Mouse (Mus musculus): ENCODE results near the gene Myo16. TPM values are rescaled to one million over a fixed set of nuclear protein-coding genes. Genes with fewer than 3 reads are reported as not detected.

The Myo16 gene
- polyA plus RNA-seq, 1 experiment from 2014 or later: 1.5 TPM

GRCm38 (mm10) chr8:10230746-10231369 lies 77.1 kb downstream of the Myo16 start:
- no peak overlapping the region for H3K27ac ChIP-seq (replicated peaks)
- H3K27me3 ChIP-seq (ENCODE audit: control insufficient read depth, insufficient read depth, low read length): no peaks in the 10 kb centered on the region
- H3K36me3 ChIP-seq (ENCODE audit: control insufficient read depth, insufficient read depth, low read length): no peaks in the 10 kb centered on the region
- ATAC-seq (ENCODE audit: low FRiP score, low TSS enrichment) (peak; percentile 18; the same call in 1 of the 2 replicates), DNase-seq (ENCODE audit: low spot score) (peak; percentile 48)
- H3K9ac ChIP-seq (ENCODE audit: low read length): no peak overlapping the region
- no peak for TF ChIP-seq EP300 (optimal IDR thresholded peaks at IDR 0.05)
- TF ChIP-seq CTCF (IDR thresholded peaks at IDR 0.05; ENCODE audit: low read depth): peak; percentile 82
- 58% methylated on average over 8 of the region's 8 CpGs for WGBS
- H3K4me1 ChIP-seq (replicated peaks; ENCODE audit: control insufficient read depth, insufficient read depth): no peaks in the 10 kb centered on the region
- H3K9me3 ChIP-seq (ENCODE audit: control insufficient read depth, low read length): no peaks in the 10 kb centered on the region
- no peak overlapping the region for H3K4me3 ChIP-seq (ENCODE audit: low read depth, low read length)
- no peak overlapping the region for H3K4me2 ChIP-seq (replicated peaks; ENCODE audit: low read depth)

- H3K4me1 ChIP-seq (replicated peaks; ENCODE audit: control insufficient read depth, insufficient read depth): no peaks in the 10 kb centered on the region
- no peaks in the 10 kb centered on the region for H3K36me3 ChIP-seq (ENCODE audit: control insufficient read depth, insufficient read depth, low read length)
- no peaks in the 10 kb centered on the region for H3K27me3 ChIP-seq (ENCODE audit: control insufficient read depth, insufficient read depth, low read length)
- no peak for TF ChIP-seq CTCF (IDR thresholded peaks at IDR 0.05; ENCODE audit: low read depth)
- no peak for TF ChIP-seq EP300 (optimal IDR thresholded peaks at IDR 0.05)
- H3K4me3 ChIP-seq (ENCODE audit: low read depth, low read length): no peak overlapping the region
- no peak for ATAC-seq (ENCODE audit: low FRiP score, low TSS enrichment)
- 76% methylated on average over 2 of the region's 2 CpGs for WGBS
- no peak for DNase-seq (ENCODE audit: low spot score)
- H3K9ac ChIP-seq (ENCODE audit: low read length): no peak overlapping the region
- no peak overlapping the region for H3K4me2 ChIP-seq (replicated peaks; ENCODE audit: low read depth)
- H3K9me3 ChIP-seq (ENCODE audit: control insufficient read depth, low read length): no peaks in the 10 kb centered on the region
- H3K27ac ChIP-seq (replicated peaks): no peak overlapping the region
Measured at GRCm38 (mm10) chr8:10234516-10234915, 80.8 kb downstream of the Myo16 start.

DNA sequence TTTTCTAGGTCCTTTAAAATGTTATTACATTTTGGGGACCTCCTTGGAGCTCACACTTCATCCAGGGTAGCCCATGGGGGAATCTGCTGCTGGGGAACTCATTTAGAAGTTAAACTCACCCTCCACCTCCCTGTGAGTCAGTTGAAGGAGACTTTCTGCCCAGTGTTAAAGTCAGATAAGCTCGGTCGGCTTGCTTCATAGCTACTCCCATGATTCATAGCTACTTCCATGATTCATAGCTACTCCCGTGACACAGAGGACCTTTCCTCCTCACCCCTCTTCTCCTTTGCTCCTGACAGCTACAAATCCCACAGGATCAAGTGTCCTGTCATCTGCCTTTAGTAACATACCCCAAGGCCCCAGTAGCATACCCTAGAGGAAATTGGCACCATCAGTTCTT lies 89.6 kb downstream of the Myo16 start:
- peak; percentile 86 for ATAC-seq (ENCODE audit: low FRiP score, low TSS enrichment)
- H3K27ac ChIP-seq (replicated peaks): no peak overlapping the region
- 34% methylated on average over 3 of the region's 3 CpGs for WGBS

DNA sequence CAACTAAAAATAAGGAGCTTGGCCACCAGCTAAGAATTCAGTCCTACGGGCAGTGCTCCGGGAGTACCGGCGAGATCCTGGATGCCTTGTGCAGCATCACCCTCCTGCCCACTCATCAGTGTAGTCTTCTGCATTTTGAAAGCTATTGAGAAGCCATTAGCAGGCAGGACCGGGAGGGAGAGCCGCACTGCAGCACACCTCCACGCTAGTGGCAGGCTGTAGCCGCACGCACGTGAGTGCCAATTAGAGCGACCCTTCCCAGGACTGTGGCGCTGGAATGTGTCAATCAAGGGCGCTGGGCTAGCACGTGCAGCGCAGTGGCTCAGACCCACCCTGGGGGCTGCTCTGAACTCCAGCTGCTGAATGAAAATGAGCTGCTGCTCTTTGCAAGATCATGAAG lies 95.4 kb downstream of the Myo16 start:
- no peak for DNase-seq (ENCODE audit: low spot score)
- Histone ChIP-seq H3K9ac (ENCODE audit: low read length) (no peak overlapping the region), H3K36me3 (ENCODE audit: control insufficient read depth, insufficient read depth, low read length) (no peaks in the 10 kb centered on the region), H3K4me1 (replicated peaks; ENCODE audit: control insufficient read depth, insufficient read depth) (no peaks in the 10 kb centered on the region), H3K27ac (replicated peaks) (no peak overlapping the region), H3K9me3 (ENCODE audit: control insufficient read depth, low read length) (no peaks in the 10 kb centered on the region), H3K4me3 (ENCODE audit: low read depth, low read length) (no peak overlapping the region), H3K4me2 (replicated peaks; ENCODE audit: low read depth) (no peak overlapping the region), H3K27me3 (ENCODE audit: control insufficient read depth, insufficient read depth, low read length) (no peaks in the 10 kb centered on the region)
- ATAC-seq (ENCODE audit: low FRiP score, low TSS enrichment): no peak
- WGBS: 6% methylated on average over 15 of the region's 15 CpGs
- TF ChIP-seq CTCF (IDR thresholded peaks at IDR 0.05; ENCODE audit: low read depth): no peak
- no peak for TF ChIP-seq EP300 (optimal IDR thresholded peaks at IDR 0.05)

More for the DNA sequence above, 89.6 kb downstream of the Myo16 start:
- Histone ChIP-seq H3K4me2 (replicated peaks; ENCODE audit: low read depth) (no peak overlapping the region), H3K36me3 (ENCODE audit: control insufficient read depth, insufficient read depth, low read length) (no peaks in the 10 kb centered on the region), H3K27me3 (ENCODE audit: control insufficient read depth, insufficient read depth, low read length) (no peaks in the 10 kb centered on the region), H3K4me1 (replicated peaks; ENCODE audit: control insufficient read depth, insufficient read depth) (no peaks in the 10 kb centered on the region), H3K9me3 (ENCODE audit: control insufficient read depth, low read length) (no peaks in the 10 kb centered on the region), H3K9ac (ENCODE audit: low read length) (no peak overlapping the region), H3K4me3 (ENCODE audit: low read depth, low read length) (no peak overlapping the region)
- no peak for TF ChIP-seq EP300 (optimal IDR thresholded peaks at IDR 0.05)
- TF ChIP-seq CTCF (IDR thresholded peaks at IDR 0.05; ENCODE audit: low read depth): no peak
- no peak for DNase-seq (ENCODE audit: low spot score)

DNA sequence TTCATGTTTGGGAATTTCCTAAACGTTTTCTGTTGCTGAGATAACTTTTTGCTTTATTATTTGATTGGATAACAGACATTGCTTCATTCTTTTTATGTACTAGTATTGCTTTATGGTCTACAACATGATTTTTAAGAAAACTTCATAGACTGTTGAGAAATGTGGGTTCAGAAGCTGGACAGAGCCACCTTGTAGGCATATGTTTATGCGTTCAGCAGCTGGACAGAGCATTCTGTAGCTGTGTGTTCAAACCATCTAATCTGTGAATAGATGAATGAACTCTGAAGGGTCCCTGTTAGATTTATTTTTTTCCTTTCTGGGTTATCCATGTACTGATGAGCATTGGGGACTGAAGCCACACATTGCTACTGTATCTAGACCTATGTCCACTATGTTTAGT lies 102.0 kb downstream of the Myo16 start:
- Histone ChIP-seq H3K4me3 (ENCODE audit: low read depth, low read length) (no peak overlapping the region), H3K36me3 (ENCODE audit: control insufficient read depth, insufficient read depth, low read length) (no peaks in the 10 kb centered on the region), H3K27me3 (ENCODE audit: control insufficient read depth, insufficient read depth, low read length) (no peaks in the 10 kb centered on the region), H3K9me3 (ENCODE audit: control insufficient read depth, low read length) (no peaks in the 10 kb centered on the region), H3K27ac (replicated peaks) (no peak overlapping the region), H3K4me1 (replicated peaks; ENCODE audit: control insufficient read depth, insufficient read depth) (no peaks in the 10 kb centered on the region), H3K9ac (ENCODE audit: low read length) (no peak overlapping the region), H3K4me2 (replicated peaks; ENCODE audit: low read depth) (no peak overlapping the region)
- TF ChIP-seq CTCF (IDR thresholded peaks at IDR 0.05; ENCODE audit: low read depth): no peak
- ATAC-seq (ENCODE audit: low FRiP score, low TSS enrichment) (no peak), DNase-seq (ENCODE audit: low spot score) (peak; percentile 22)
- 61% methylated on average over 2 of the region's 2 CpGs for WGBS

DNA sequence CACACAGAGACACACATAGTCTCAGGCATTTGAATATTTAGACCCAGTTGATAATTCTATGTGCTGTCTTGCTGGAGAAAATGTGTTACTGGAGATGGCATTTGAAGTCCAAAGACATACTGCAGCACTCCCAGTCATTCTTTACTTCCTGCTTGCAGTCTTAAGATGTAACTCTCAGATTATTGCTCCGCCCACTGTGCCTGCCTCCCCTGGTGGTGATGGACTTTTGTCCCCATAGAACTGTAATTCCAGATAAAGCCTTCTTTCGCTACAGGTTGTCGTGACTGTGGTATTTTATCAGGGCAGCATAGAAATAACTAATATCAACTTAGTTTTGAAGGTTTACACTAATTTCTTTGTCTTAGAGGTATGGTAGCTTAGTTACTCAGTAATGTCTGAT lies 102.9 kb downstream of the Myo16 start:
- Histone ChIP-seq H3K27me3 (ENCODE audit: control insufficient read depth, insufficient read depth, low read length) (no peaks in the 10 kb centered on the region), H3K4me1 (replicated peaks; ENCODE audit: control insufficient read depth, insufficient read depth) (no peaks in the 10 kb centered on the region), H3K4me3 (ENCODE audit: low read depth, low read length) (no peak overlapping the region), H3K4me2 (replicated peaks; ENCODE audit: low read depth) (no peak overlapping the region), H3K36me3 (ENCODE audit: control insufficient read depth, insufficient read depth, low read length) (no peaks in the 10 kb centered on the region), H3K27ac (replicated peaks) (no peak overlapping the region), H3K9me3 (ENCODE audit: control insufficient read depth, low read length) (no peaks in the 10 kb centered on the region), H3K9ac (ENCODE audit: low read length) (no peak overlapping the region)
- WGBS: 69% methylated on average over 3 of the region's 3 CpGs
- ATAC-seq (ENCODE audit: low FRiP score, low TSS enrichment) (no peak), DNase-seq (ENCODE audit: low spot score) (peak; percentile 44)
- peak; percentile 26; the same call in 1 of the 2 replicates for TF ChIP-seq CTCF (IDR thresholded peaks at IDR 0.05; ENCODE audit: low read depth)
- TF ChIP-seq EP300 (optimal IDR thresholded peaks at IDR 0.05): no peak

All from stomach, postnatal 0 days (tissue).